Mouse (Mus musculus) cerebellum, postnatal 36 days (tissue): ENCODE results near the gene G0s2.

ENCODE experiments used
- DNase-seq, 2 experiments: peaks; one replicate each; pipeline ENCODE4 v3.0.0; 2021 to 2022; ENCODE audit warnings: mixed read lengths in 2 of 2

G0s2 gene

GRCm38 (mm10) chr1:193272916-193273601 is at the start of gene G0s2:
Gene G0s2, minus strand, starts transcription at chr1:193273217.
- DNase-seq: peak; percentile 41 to 42

- DNase-seq: no peak
Measured at GRCm38 (mm10) chr1:193320398-193320797, 47.4 kb upstream of the G0s2 start.

GRCm38 (mm10) chr1:193319721-193320120 is 46.7 kb upstream of the G0s2 start:
- DNase-seq: no peak

GRCm38 (mm10) chr1:193317159-193317559 is 44.1 kb upstream of the G0s2 start:
- peak; percentile 69 to 73 for DNase-seq

GRCm38 (mm10) chr1:193316358-193316750 is 43.3 kb upstream of the G0s2 start:
- no peak for DNase-seq

GRCm38 (mm10) chr1:193315705-193316357 is 42.8 kb upstream of the G0s2 start:
- peak; percentile 84 to 85 for DNase-seq

GRCm38 (mm10) chr1:193311596-193311995 is 38.6 kb upstream of the G0s2 start:
- DNase-seq: no peak

- no peak for DNase-seq
Measured at GRCm38 (mm10) chr1:193310519-193311085, 37.6 kb upstream of the G0s2 start.

GRCm38 (mm10) chr1:193309785-193310518 is 36.9 kb upstream of the G0s2 start:
- no peak for DNase-seq

GRCm38 (mm10) chr1:193306832-193307231 is 33.8 kb upstream of the G0s2 start:
- DNase-seq: no peak

- peak; percentile 71 to 73 for DNase-seq
Measured at GRCm38 (mm10) chr1:193305386-193305785, 32.4 kb upstream of the G0s2 start.

- no peak for DNase-seq
Measured at GRCm38 (mm10) chr1:193303096-193303495, 30.1 kb upstream of the G0s2 start.

- no peak for DNase-seq
Measured at GRCm38 (mm10) chr1:193302093-193302405, 29.0 kb upstream of the G0s2 start.

GRCm38 (mm10) chr1:193301216-193302092 is 28.4 kb upstream of the G0s2 start:
- peak; percentile 52 to 65 for DNase-seq

GRCm38 (mm10) chr1:193299995-193300394 is 27.0 kb upstream of the G0s2 start:
- no peak for DNase-seq

- no peak for DNase-seq
Measured at GRCm38 (mm10) chr1:193298141-193298765, 25.2 kb upstream of the G0s2 start.

GRCm38 (mm10) chr1:193295920-193296319 is 22.9 kb upstream of the G0s2 start:
- DNase-seq: no peak

- DNase-seq: no peak
Measured at GRCm38 (mm10) chr1:193293926-193294325, 20.9 kb upstream of the G0s2 start.

GRCm38 (mm10) chr1:193293039-193293438 is 20.0 kb upstream of the G0s2 start:
- DNase-seq: no peak

- DNase-seq: no peak
Measured at GRCm38 (mm10) chr1:193290686-193291085, 17.7 kb upstream of the G0s2 start.

GRCm38 (mm10) chr1:193289914-193290313 is 16.9 kb upstream of the G0s2 start:
- no peak for DNase-seq

GRCm38 (mm10) chr1:193289076-193289475 is 16.1 kb upstream of the G0s2 start:
- DNase-seq: no peak
